17 mouse cellular contexts compared by ENCODE assay signal in the genomic region with DNA sequence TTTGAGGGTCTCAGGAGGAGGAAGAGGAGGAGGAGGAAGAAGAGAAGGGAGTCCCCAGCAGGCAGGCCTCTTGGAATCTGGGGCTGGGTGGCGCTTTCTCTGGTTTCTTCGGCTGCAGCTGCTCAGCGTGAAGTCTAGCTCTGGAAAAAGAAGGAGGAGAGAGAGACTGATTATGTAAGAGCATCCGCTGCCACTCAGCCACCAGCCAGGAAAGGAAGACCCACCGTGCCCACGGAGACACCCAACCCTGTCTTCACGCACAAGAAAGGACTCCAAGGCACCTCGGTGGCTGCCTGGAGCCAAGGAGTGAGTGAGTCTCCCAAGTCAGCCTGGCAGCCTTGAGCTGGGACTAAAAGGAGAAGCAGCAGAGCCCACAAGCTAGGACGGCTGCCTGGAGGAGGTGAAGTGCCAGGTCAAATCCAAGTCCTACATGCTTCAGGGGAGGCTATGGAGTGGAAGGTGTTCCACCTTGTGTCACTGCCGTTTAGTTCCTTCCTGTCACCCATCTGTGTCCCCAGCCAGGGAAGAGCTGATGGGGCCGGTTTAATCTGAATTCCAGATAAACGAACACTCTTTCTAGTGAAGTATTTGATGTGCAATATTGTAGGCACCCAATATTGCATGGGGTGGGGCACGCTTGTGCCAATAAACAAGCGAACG. TPM values are rescaled to one million over a fixed set of nuclear protein-coding genes. Genes with fewer than 3 reads are reported as not detected.
DNase-seq lines count a peak whose midpoint lies in the region; ATAC-seq and TF ChIP-seq lines count a peak whose summit lies in the region.
"Had no signal": no experiment of that assay in that cellular context is flagged by ENCODE, and none has a peak within 500 bp of the region (broad histone marks: within the 10 kb centered on the region; RNA-seq: fewer than 3 reads in every experiment).

No protein-coding gene starts in this region.

- 59% methylated on average over 15 of the region's 15 CpGs for WGBS in midbrain, embryonic 13.5 days
- WGBS in midbrain, embryonic 16.5 days: 60% methylated on average over 15 of the region's 15 CpGs

- H3K36me3 ChIP-seq in midbrain, embryonic 13.5 days: no peaks in the 10 kb centered on the region
- no peaks in the 10 kb centered on the region for H3K36me3 ChIP-seq in midbrain, embryonic 16.5 days (ENCODE audit: control insufficient read depth, insufficient read depth, low read length)
- H3K36me3 ChIP-seq: forebrain, embryonic 15.5 days; G1E; limb, embryonic 10.5 days had no signal

- H3K4me2 ChIP-seq in midbrain, embryonic 13.5 days (replicated peaks): no peak overlapping the region
- H3K4me2 ChIP-seq in midbrain, embryonic 16.5 days (ENCODE audit: low read length): no peak overlapping the region
- H3K4me2 ChIP-seq: forebrain, embryonic 15.5 days had no signal

- no peak for TF ChIP-seq CTCF in cortical plate, adult 2 months (IDR thresholded peaks at IDR 0.05; ENCODE audit: extremely low read depth, insufficient read depth, low read length)

- 0 out of 2 replicates have a peak overlapping the region, but pooled peaks have one; percentile 14 for H3K9ac ChIP-seq in midbrain, embryonic 13.5 days (replicated peaks)
- H3K9ac ChIP-seq in midbrain, embryonic 16.5 days (ENCODE audit: low read depth, low read length): no peak overlapping the region
- H3K9ac ChIP-seq: forebrain, embryonic 15.5 days; liver, embryonic 14.5 days had no signal

- no peak for ATAC-seq in midbrain, embryonic 13.5 days
- ATAC-seq in midbrain, embryonic 16.5 days: no peak
- ATAC-seq: forebrain, embryonic 15.5 days had no signal

- TF ChIP-seq POLR2A in cortical plate, adult 2 months (IDR thresholded peaks at IDR 0.05; ENCODE audit: extremely low read depth, insufficient read depth, low read length): peak; percentile 48

- no peak overlapping the region for H3K4me3 ChIP-seq in midbrain, embryonic 13.5 days (replicated peaks)
- no peak overlapping the region for H3K4me3 ChIP-seq in midbrain, embryonic 16.5 days (ENCODE audit: low read depth, low read length)
- H3K4me3 ChIP-seq in cortical plate, adult 2 months (ENCODE audit: insufficient read depth, low read length): peak overlapping the region; percentile 73
- H3K4me3 ChIP-seq: forebrain, embryonic 15.5 days; limb, embryonic 10.5 days had no signal

- H3K27ac ChIP-seq in midbrain, embryonic 13.5 days: no peak overlapping the region
- H3K27ac ChIP-seq in midbrain, embryonic 16.5 days (ENCODE audit: low read length): no peak overlapping the region
- H3K27ac ChIP-seq in cortical plate, adult 2 months (ENCODE audit: insufficient read depth, low read length): peak overlapping the region; percentile 98
- H3K27ac ChIP-seq: forebrain, embryonic 15.5 days; hindbrain, postnatal 0 days; kidney, postnatal 0 days; liver, embryonic 14.5 days; stomach, postnatal 0 days had no signal

- DNase-seq in left cerebral cortex, adult 8-10 months (ENCODE audit: low spot score in 2 of 2): peak; percentile 56 to 78
- peak; percentile 80 for DNase-seq in telencephalon, adult 2 months (ENCODE audit: low read depth, low spot score)
- DNase-seq in thymus, postnatal 4 days: no peak
- DNase-seq in yolk sac, embryonic 10.5 days (ENCODE audit: low spot score): no peak
- DNase-seq: cerebellum, adult 9-11 months; heart, adult 11 months; lung, postnatal 4 days had no signal

- H3K27me3 ChIP-seq in midbrain, embryonic 13.5 days: no peaks in the 10 kb centered on the region
- H3K27me3 ChIP-seq in midbrain, embryonic 16.5 days (ENCODE audit: control insufficient read depth, insufficient read depth, low read depth, low read length): no peaks in the 10 kb centered on the region
- H3K27me3 ChIP-seq: forebrain, embryonic 15.5 days had no signal

- H3K9me3 ChIP-seq in midbrain, embryonic 13.5 days: no peaks in the 10 kb centered on the region
- H3K9me3 ChIP-seq in midbrain, embryonic 16.5 days (replicated peaks; ENCODE audit: control insufficient read depth, low read length, poor library complexity, severe bottlenecking): no peaks in the 10 kb centered on the region
- H3K9me3 ChIP-seq: forebrain, embryonic 15.5 days; G1E; limb, embryonic 10.5 days had no signal

- 0 out of 2 replicates have a peak, but pooled peaks cover 4% of the 10 kb centered on the region for H3K4me1 ChIP-seq in midbrain, embryonic 13.5 days (replicated peaks)
- H3K4me1 ChIP-seq in midbrain, embryonic 16.5 days (ENCODE audit: control insufficient read depth, insufficient read depth, low read length): no peaks in the 10 kb centered on the region
- peaks cover 3% of the 10 kb centered on the region; the same call in 1 of the 2 replicates for H3K4me1 ChIP-seq in cortical plate, adult 2 months (ENCODE audit: control insufficient read depth, insufficient read depth, low read length)
- H3K4me1 ChIP-seq: forebrain, embryonic 15.5 days had no signal

RNA-seq across cellular contexts. Expression of gene Mtss1l, which starts 34.4 kb away (rescaled TPM):
- 13.7 and 16.6 TPM in 2 replicates for polyA plus RNA-seq in midbrain, embryonic 13.5 days (2015; fragmentation: Nextera tagmentation; extraction: Ambion mirVana)
- 24.5 and 24.9 TPM in 2 replicates for polyA plus RNA-seq in midbrain, embryonic 16.5 days (2015; fragmentation: Nextera tagmentation; extraction: Ambion mirVana)
- 156 and 161 TPM in 2 replicates for polyA plus RNA-seq in cortical plate, adult 2 months (2012; rRNA removed)
- 100 to 1,000 TPM; 206 to 236 (median 215) TPM for total RNA-seq in left cerebral cortex, adult 8-10 months (2022)

RNA-seq across cellular contexts. Expression of gene Il34, which starts 50.1 kb away (rescaled TPM):
- polyA plus RNA-seq in midbrain, embryonic 13.5 days (2015; fragmentation: Nextera tagmentation; extraction: Ambion mirVana): 2.2 and 2.7 TPM in 2 replicates
- 6.9 and 7.7 TPM in 2 replicates for polyA plus RNA-seq in midbrain, embryonic 16.5 days (2015; fragmentation: Nextera tagmentation; extraction: Ambion mirVana)
- 103 and 108 TPM in 2 replicates for polyA plus RNA-seq in cortical plate, adult 2 months (2012; rRNA removed)
- total RNA-seq in left cerebral cortex, adult 8-10 months (2022): 10 to 100 TPM; 80.4 to 88.7 (median 81.2) TPM
- total RNA-seq: G1E had no signal
- polyA plus RNA-seq: G1E; liver, embryonic 14.5 days had no signal

Comparison
In these comparisons a context has a peak if more than half of its experiments do, and no peak if none do; other contexts are left out.
1. DNase-seq: peak in left cerebral cortex, adult 8-10 months (2 of 2) and telencephalon, adult 2 months (single experiment); none in thymus, postnatal 4 days (single experiment) and yolk sac, embryonic 10.5 days (single experiment).
2. RNA of gene Il34, which starts 50.1 kb away (polyA plus RNA-seq): 103 to 108 TPM in cortical plate, adult 2 months; 6.9 to 7.7 TPM in midbrain, embryonic 16.5 days and 2.2 to 2.7 TPM in midbrain, embryonic 13.5 days; every median in the first group is over 10 times any median in the second.